Mouse (Mus musculus) naive thymus-derived CD4-positive, alpha-beta T cell, adult 5 months (primary cell): ENCODE results near the gene Gpr6. TPM values are rescaled to one million over a fixed set of nuclear protein-coding genes. Genes with fewer than 3 reads are reported as not detected.

Experiments
- polyA plus RNA-seq: library from polyadenylated mRNA; unstranded; fragments of 100-300 nt; shearing (Covaris generic); gene quantifications from one replicate; pipeline ENCODE4 v1.2.1, GENCODE M21; 2017

The Gpr6 gene
- polyA plus RNA-seq = not detected

DNA sequence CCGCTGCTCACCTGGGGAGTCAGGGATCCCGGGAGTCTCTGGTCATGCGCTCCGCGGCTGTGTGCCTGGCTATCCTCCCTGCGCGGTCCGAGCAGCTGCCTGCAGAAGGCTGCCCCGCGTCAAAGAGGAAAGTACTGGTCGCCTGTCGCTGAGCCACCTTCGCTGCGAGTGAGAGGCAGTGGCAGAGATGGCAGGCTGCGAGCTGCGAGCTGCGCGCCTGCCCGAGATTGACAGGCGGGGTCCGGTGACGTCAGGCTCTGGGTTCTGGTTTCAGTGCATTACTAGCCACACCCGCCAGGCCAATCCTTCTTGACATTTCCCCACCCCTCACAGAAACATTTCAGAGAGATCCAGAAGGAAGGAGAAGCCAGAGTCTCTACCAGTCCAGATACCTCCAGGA is at the start of gene Gpr6:
Gene Gpr6 (minus strand): TSS at position 170 of the 400 bp plus-strand sequence.

Other genes starting within 250 kb of the Gpr6 start
- gene Cdc40, start 189.0 kb downstream of the Gpr6 start, polyA plus RNA-seq = 71.3 TPM
- gene Wasf1, start 188.8 kb downstream of the Gpr6 start, polyA plus RNA-seq = not detected
- 21.7 TPM for gene Fig4, start 231.0 kb upstream of the Gpr6 start, polyA plus RNA-seq
- gene Ak9, start 231.7 kb upstream of the Gpr6 start, polyA plus RNA-seq = not detected